Mouse (Mus musculus): ENCODE measurements around the gene Pcbp3. TPM values are rescaled to one million over a fixed set of nuclear protein-coding genes. Genes with fewer than 3 reads are reported as not detected.

Gene Pcbp3
- 62.6 and 71.6 TPM in 2 replicates for polyA plus RNA-seq (2021; fragmentation: Nextera tagmentation)
- long read RNA-seq, experiment 1, transcript Pcbp3-201 (16 exons, 2,013 nt): major isoform, 12 of 76 reads
- long read RNA-seq, experiment 1, partial matches to known transcripts: 5 of 76 reads
- long read RNA-seq, experiment 1, other reads (novel, unspliced or antisense): 59 of 76 reads
- long read RNA-seq, experiment 2, transcript Pcbp3-201 (16 exons, 2,013 nt): major isoform, 106 of 480 reads
- long read RNA-seq, experiment 2, partial matches to known transcripts: 11 of 480 reads
- long read RNA-seq, experiment 2, other reads (novel, unspliced or antisense): 362 of 480 reads

DNA sequence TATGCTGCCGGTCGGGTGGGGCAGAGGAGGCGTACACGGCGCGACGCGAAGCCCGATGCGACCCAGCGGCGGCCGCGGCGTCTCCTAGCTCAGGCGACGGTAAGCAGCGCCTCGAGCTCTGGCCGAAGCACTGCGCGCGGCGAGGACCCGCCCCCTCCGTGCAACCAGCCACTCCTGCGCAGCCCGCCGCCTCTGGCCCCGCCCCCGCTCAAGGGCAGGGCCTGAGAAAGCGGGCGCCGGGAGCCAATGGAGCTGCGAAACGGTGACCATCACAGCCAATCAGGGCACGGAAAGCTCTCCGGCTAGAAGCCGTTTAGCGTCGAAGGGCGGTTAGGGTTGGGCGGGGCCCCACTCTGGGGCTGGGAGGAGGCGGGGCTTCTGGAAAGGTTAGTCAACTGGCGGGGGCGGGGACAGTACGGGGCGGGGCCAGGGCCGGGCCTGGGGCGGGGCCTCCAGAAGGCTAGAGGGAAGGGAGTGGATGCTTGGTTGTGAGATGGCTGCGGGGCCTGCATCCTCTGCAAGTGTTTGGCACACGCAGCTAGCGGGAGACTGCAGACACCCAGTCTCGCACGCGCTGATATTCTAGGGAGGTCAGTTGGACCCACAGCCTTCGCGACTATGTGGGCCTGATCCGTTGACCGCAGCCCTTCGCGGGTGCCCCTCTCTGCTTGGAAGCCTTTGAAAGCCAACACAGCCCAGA, at the start of gene Pcbp3:
Pcbp3 (minus strand) TSS at position 98 of the 700 bp plus-strand sequence.

DNA sequence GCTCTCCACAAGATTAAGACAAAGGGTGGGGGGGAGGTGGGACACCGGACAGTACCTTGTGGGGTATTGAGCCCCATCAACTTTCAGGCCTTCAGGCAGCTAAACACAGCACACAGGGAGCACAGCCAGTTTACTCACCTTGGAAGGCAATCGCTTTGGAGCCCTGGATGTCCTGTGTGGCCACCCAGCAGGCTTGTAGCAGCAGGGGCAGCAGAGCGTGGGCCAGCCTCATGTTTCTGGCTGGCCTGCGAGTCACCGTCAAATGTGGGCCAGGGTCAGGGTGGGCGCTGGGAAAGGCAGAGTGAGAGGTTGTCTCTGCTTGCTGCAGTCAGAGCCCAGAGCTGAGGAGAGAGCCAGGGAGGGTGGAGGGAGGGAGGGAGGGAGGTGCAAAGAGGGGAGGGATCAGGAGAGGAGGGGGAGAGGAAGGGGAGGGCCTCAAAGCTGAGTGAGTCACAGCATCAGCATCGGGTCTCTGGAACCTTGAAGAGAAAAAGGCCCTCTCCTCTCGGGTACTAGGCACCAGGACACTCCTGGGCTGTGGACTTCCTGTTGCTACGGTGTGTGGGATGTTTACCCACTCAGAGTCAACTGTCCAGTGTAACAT, 235.9 kb downstream of the Pcbp3 start, which contains the start of gene Col6a1:
Col6a1 (minus strand) TSS at position 487 of the 604 bp plus-strand sequence.

Other genes starting within 250 kb of the Pcbp3 start
- gene Col6a1, start 235.7 kb downstream of the Pcbp3 start, polyA plus RNA-seq (2021; fragmentation: Nextera tagmentation): 0.68 and 0.75 TPM in 2 replicates
- gene Slc19a1, start 70.4 kb upstream of the Pcbp3 start, polyA plus RNA-seq (2021; fragmentation: Nextera tagmentation): 17.7 and 20.7 TPM in 2 replicates
- 0.68 and 1.3 TPM in 2 replicates for gene Col18a1, start 204.7 kb upstream of the Pcbp3 start, polyA plus RNA-seq (2021; fragmentation: Nextera tagmentation)

All from layer of hippocampus, adult 6 months (tissue).